Mouse (Mus musculus): ENCODE data around the gene Smarcd3.
"Not testable (repeated sequence)": the region's sequence is repeated elsewhere in the genome, so short reads cannot be mapped to it uniquely, and the experiment has no call there.

Gene Smarcd3

GRCm38 (mm10) chr5:24555335-24555734 lies 68.9 kb downstream of the Smarcd3 start:
- not testable (repeated sequence) for DNase-seq (ENCODE audit: low read depth)

GRCm38 (mm10) chr5:24553621-24554244 lies 70.5 kb downstream of the Smarcd3 start:
- peak; percentile 64 for DNase-seq (ENCODE audit: low read depth)

GRCm38 (mm10) chr5:24551317-24551688 lies 72.9 kb downstream of the Smarcd3 start:
- no peak for DNase-seq (ENCODE audit: low read depth)

GRCm38 (mm10) chr5:24550598-24551316 lies 73.5 kb downstream of the Smarcd3 start:
- DNase-seq (ENCODE audit: low read depth), result no peak

GRCm38 (mm10) chr5:24542643-24543042 lies 81.6 kb downstream of the Smarcd3 start:
- DNase-seq (ENCODE audit: low read depth), result peak; percentile 38

- no peak for DNase-seq (ENCODE audit: low read depth)
Observed at GRCm38 (mm10) chr5:24541144-24541569, 83.1 kb downstream of the Smarcd3 start.
